Mouse (Mus musculus) ovary, postnatal 10 days (tissue): ENCODE measurements around the gene Tox2.

Experiments used
- DNase-seq: peaks from one replicate; pipeline ENCODE4 v3.0.0; 2022; ENCODE audit warnings: low spot score

The Tox2 gene

GRCm38 (mm10) chr2:163318777-163319176 lies 115.9 kb downstream of the Tox2 start:
- no peak for DNase-seq

GRCm38 (mm10) chr2:163323163-163323562 lies 120.2 kb downstream of the Tox2 start:
- no peak for DNase-seq

- DNase-seq, result no peak
Measured at GRCm38 (mm10) chr2:163330742-163331141, 127.8 kb downstream of the Tox2 start.

GRCm38 (mm10) chr2:163331423-163331822 lies 128.5 kb downstream of the Tox2 start:
- no peak for DNase-seq

GRCm38 (mm10) chr2:163332368-163333055 lies 129.6 kb downstream of the Tox2 start:
- DNase-seq, result no peak

- no peak for DNase-seq
Measured at GRCm38 (mm10) chr2:163340263-163340662, 137.3 kb downstream of the Tox2 start.

- no peak for DNase-seq
Measured at GRCm38 (mm10) chr2:163343671-163344070, 140.7 kb downstream of the Tox2 start.

GRCm38 (mm10) chr2:163344976-163345660 lies 142.2 kb downstream of the Tox2 start:
- DNase-seq, result no peak

GRCm38 (mm10) chr2:163346497-163346896 lies 143.6 kb downstream of the Tox2 start:
- no peak for DNase-seq

- no peak for DNase-seq
Measured at GRCm38 (mm10) chr2:163347517-163348184, 144.7 kb downstream of the Tox2 start.

GRCm38 (mm10) chr2:163348677-163349076 lies 145.8 kb downstream of the Tox2 start:
- DNase-seq, result no peak

GRCm38 (mm10) chr2:163349411-163349810 lies 146.5 kb downstream of the Tox2 start:
- no peak for DNase-seq

- no peak for DNase-seq
Measured at GRCm38 (mm10) chr2:163350443-163350842, 147.5 kb downstream of the Tox2 start.

GRCm38 (mm10) chr2:163353731-163354130 lies 150.8 kb downstream of the Tox2 start:
- DNase-seq, result no peak

GRCm38 (mm10) chr2:163355666-163356065 lies 152.7 kb downstream of the Tox2 start:
- DNase-seq, result no peak

GRCm38 (mm10) chr2:163356113-163356840 lies 153.4 kb downstream of the Tox2 start:
- DNase-seq, result no peak

- no peak for DNase-seq
Measured at GRCm38 (mm10) chr2:163358662-163359061, 155.7 kb downstream of the Tox2 start.

GRCm38 (mm10) chr2:163359253-163359652 lies 156.3 kb downstream of the Tox2 start:
- DNase-seq, result no peak

GRCm38 (mm10) chr2:163360858-163361623 lies 158.1 kb downstream of the Tox2 start:
- no peak for DNase-seq

GRCm38 (mm10) chr2:163362940-163363921 lies 160.3 kb downstream of the Tox2 start:
- no peak for DNase-seq
